Mouse (Mus musculus) neural tube, embryonic 11.5 days (tissue): ENCODE results near the gene Lasp1. TPM values are rescaled to one million over a fixed set of nuclear protein-coding genes. Genes with fewer than 3 reads are reported as not detected.
A peak's percentile ranks its signal among the peaks of the same experiment; 100 is the strongest.

Experiments used
- ATAC-seq: fragments of 200-750 bp; cut with Nextera tagmentation; 2 replicates; pipeline ENCODE4 v1.8.0; 2017; ENCODE audit warnings: moderate number of reproducible peaks, mild to moderate bottlenecking, moderate TSS enrichment, moderate library complexity; ENCODE audit not compliant: insufficient read depth, low FRiP score, low TSS enrichment
- DNase-seq: peaks from one replicate; pipeline ENCODE4 v3.0.0-alpha.2; 2015; ENCODE audit warnings: low spot score
- H3K27ac ChIP-seq: fragments of 300-500 bp; sonication (generic); 2 replicates; pipeline ENCODE4 v1.5.1; 2014; ENCODE audit warnings: low read depth, mild to moderate bottlenecking, low read length
- H3K27me3 ChIP-seq: fragments of 300-500 bp; sonication (generic); 2 replicates; pipeline ENCODE4 v1.6.1; 2014; ENCODE audit warnings: mild to moderate bottlenecking, low read length, mixed read lengths; ENCODE audit not compliant: control insufficient read depth, insufficient read depth
- H3K36me3 ChIP-seq: fragments of 300-500 bp; sonication (generic); 2 replicates; pipeline ENCODE4 v1.6.1; 2014; ENCODE audit warnings: mild to moderate bottlenecking, low read length, moderate library complexity, mixed read lengths; ENCODE audit not compliant: control insufficient read depth, insufficient read depth
- H3K4me1 ChIP-seq: fragments of 300-500 bp; sonication (generic); 2 replicates; pipeline ENCODE4 v1.6.1; 2014; ENCODE audit warnings: low read length, mixed read lengths; ENCODE audit not compliant: control insufficient read depth, insufficient read depth
- H3K4me2 ChIP-seq: fragments of 300-500 bp; sonication (generic); 2 replicates; pipeline ENCODE4 v1.6.1; 2014; ENCODE audit warnings: low read depth, mild to moderate bottlenecking, moderate library complexity
- H3K4me3 ChIP-seq: fragments of 300-500 bp; sonication (generic); 2 replicates; pipeline ENCODE4 v1.5.1; 2014; ENCODE audit warnings: low read depth, low read length
- H3K9ac ChIP-seq: fragments of 300-500 bp; sonication (generic); 2 replicates; pipeline ENCODE4 v1.6.1; 2014; ENCODE audit warnings: mild to moderate bottlenecking, low read length
- H3K9me3 ChIP-seq: fragments of 300-500 bp; sonication (generic); 2 replicates; pipeline ENCODE4 v1.6.1; 2016; ENCODE audit warnings: low read length; ENCODE audit not compliant: control insufficient read depth
- WGBS: fragments of 180-500 bp; shearing (Covaris S2); extraction: QIAGEN DNeasy Blood & Tissue Kit; methylation state at CpG from one replicate; pipeline ENCODE4 v1.1.7; 2014; 5-methylcytosine and 5-hydroxymethylcytosine counted together
- polyA plus RNA-seq: library from polyadenylated mRNA; unstranded; fragments of >200 nt; fragmentation: Nextera tagmentation; extraction: Ambion mirVana; gene quantifications from 2 replicates; pipeline ENCODE4 v1.2.1, GENCODE M21; 2014

The Lasp1 gene
- polyA plus RNA-seq, 1 experiment from 2014 or later, result 73.1 TPM

DNA sequence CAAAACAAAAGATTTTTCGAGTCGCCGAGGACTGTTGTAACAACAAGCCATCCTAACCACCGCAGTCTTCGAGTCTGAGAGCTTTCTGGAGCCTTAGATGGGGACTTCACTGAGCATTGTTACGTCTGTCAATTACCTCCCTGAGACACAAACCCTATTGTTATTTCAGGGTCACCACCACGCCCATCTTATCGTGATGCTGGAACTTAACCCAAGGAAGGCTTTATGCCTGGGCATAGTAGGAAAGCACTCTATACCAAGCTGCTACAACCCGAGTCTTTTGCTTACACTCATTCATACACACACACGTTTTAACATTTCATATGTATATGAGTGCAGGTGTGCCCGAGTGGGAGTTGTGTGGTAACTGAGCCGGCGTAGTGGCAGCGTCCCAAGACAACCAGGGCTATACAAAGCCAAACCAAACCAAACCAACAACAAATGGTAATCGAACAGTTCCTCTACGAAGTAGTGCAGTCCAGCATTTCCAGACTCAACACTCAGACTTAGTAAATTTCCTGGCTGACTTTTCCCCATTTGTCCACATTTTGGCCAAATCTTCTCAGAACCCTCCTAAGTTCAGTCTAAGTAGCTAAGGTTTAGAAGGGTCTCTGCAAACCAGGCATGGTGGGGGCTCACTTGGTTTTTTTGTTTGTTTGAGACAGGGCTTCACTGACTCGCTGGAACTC lies 22.8 kb upstream of the Lasp1 start, which contains the start of gene 1700001P01Rik:
1700001P01Rik (minus strand) TSS at position 111 of the 689 bp plus-strand sequence.
- WGBS, result 51% methylated on average over 17 of the region's 17 CpGs
- DNase-seq (no peak), ATAC-seq (no peak)
- Histone ChIP-seq H3K9ac (no peak within 1 kb of the TSS), H3K27ac (no peak within 1 kb of the TSS), H3K4me1 (peaks cover 12% of the 10 kb centered on the region), H3K9me3 (no peaks in the 10 kb centered on the region), H3K4me2 (no peak within 1 kb of the TSS), H3K27me3 (no peaks in the 10 kb centered on the region), H3K4me3 (no peak within 1 kb of the TSS), H3K36me3 (peaks cover 31% of the 10 kb centered on the region)

DNA sequence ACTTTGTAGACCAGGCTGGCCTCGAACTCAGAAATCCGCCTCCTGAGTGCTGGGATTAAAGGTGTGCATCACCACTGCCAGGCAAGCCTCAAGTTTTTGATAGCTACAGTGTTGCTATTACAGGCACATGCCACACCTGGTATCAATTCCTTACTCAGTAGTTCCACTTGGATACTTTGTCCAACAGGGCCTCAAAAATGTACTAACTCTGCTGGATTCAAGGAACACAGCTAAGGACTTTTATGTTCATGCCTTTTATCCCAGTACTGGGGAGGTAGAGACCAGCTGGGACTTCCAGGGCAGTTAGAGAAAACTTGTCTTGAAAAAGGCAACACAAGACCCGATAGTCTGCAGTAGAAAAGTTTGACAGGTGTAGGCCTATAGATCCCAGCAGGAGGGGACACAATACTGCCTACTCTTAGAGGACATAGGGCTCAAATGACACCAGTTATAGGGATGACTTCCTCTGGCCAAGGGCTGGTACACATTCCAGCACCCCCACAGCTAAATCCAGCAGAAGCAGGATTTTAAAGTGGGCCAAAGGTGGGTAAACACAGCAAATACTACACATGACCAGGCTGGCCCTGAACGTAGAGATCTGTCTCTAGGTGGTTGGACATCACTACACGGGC lies 22.2 kb upstream of the Lasp1 start:
- Histone ChIP-seq H3K9me3 (no peaks in the 10 kb centered on the region), H3K4me3 (no peak overlapping the region), H3K4me1 (peaks cover 15% of the 10 kb centered on the region), H3K4me2 (no peak overlapping the region), H3K9ac (no peak overlapping the region), H3K36me3 (peaks cover 31% of the 10 kb centered on the region), H3K27ac (no peak overlapping the region), H3K27me3 (no peaks in the 10 kb centered on the region)
- 58% methylated on average over 5 of the region's 5 CpGs for WGBS
- DNase-seq (no peak), ATAC-seq (no peak)

DNA sequence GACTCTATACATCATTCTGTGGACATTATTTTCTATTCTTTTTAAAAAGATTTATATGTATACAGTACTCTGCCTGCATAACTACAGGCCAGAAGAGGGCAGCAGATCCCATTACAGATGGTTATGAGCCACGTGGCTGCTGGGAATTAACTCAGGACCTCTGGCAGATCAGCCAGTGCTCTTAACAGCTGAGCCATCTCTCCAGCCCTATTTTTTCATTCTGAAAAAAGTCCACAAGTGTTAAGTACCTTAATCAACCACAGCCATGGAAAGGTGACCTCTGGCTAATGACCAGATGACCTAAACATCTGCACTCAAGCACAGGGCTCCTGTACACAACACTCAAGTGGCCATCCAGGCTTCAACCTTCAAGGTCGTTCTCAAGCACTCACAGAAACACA lies 21.7 kb upstream of the Lasp1 start:
- peak; percentile 48 for DNase-seq
- no peak overlapping the region for H3K9ac ChIP-seq
- H3K4me1 ChIP-seq, result peaks cover 15% of the 10 kb centered on the region
- H3K27me3 ChIP-seq, result no peaks in the 10 kb centered on the region
- WGBS, result 47% methylated on average over 2 of the region's 2 CpGs
- H3K4me3 ChIP-seq, result no peak overlapping the region
- H3K36me3 ChIP-seq, result peaks cover 31% of the 10 kb centered on the region
- H3K4me2 ChIP-seq, result no peak overlapping the region
- H3K9me3 ChIP-seq, result no peaks in the 10 kb centered on the region
- ATAC-seq, result no peak
- H3K27ac ChIP-seq, result no peak overlapping the region

DNA sequence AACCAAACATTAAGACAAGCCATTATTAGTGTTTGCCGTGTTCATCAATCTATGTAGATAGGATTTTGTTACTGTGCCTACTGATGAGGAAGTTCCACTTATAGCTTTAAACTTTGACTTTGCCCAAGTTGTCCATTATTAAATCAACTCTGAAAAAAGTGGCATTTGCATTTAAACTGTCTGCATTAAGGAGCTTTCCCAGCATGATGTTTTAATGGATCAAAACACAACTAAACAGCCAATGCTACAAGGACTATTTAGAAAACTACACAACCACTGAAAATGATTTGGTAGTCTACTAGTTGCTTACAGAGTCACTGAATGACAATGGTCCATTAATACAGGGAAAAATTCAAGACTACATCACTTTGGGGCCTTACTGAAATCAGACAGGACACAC lies 19.9 kb upstream of the Lasp1 start:
- no peak for DNase-seq
- H3K36me3 ChIP-seq, result peaks cover 31% of the 10 kb centered on the region
- H3K9ac ChIP-seq, result no peak overlapping the region
- 98% methylated on average over 1 of the region's 1 CpGs for WGBS
- H3K27ac ChIP-seq, result no peak overlapping the region
- ATAC-seq, result no peak
- peaks cover 15% of the 10 kb centered on the region for H3K4me1 ChIP-seq
- no peak overlapping the region for H3K4me2 ChIP-seq
- no peak overlapping the region for H3K4me3 ChIP-seq
- no peaks in the 10 kb centered on the region for H3K27me3 ChIP-seq
- H3K9me3 ChIP-seq, result no peaks in the 10 kb centered on the region

DNA sequence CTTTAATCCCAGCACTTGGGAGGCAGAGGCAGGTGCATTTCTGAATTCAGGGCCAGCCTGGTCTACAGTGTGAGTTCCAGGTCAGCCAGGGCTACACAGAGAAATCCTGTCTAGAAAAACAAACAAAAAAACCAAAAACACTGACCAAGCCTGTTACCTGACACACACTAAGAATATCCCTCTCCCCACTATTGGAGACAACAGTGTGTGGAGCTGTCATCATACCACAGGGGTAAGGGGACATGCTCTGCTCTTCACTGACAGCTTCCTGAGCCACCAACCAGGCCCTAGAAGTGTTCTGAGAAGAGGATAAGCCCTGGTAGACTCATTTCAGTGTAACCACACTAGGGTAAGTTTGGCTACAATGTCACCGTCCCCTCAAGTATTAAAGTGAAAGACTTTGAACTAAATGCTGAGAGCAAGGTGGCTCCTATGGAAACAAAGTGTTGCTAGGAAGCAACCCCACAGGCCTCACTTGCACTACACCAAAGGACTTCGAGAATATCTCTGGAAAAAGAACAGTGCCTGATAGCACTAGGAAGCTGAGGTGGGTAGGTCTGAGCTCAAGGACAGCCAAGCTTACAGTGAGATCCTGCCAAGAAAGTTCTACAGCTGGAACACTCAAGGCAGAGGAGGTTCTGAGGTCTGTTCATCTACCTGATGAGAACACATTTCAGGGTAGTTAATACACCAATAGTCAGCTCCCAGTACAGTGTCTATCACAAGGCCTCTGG lies 18.7 kb upstream of the Lasp1 start:
- Histone ChIP-seq H3K4me2 (peak overlapping the region; percentile 87), H3K9ac (no peak overlapping the region), H3K4me3 (peak overlapping the region; percentile 96), H3K36me3 (peaks cover 31% of the 10 kb centered on the region), H3K9me3 (no peaks in the 10 kb centered on the region), H3K4me1 (peaks cover 15% of the 10 kb centered on the region), H3K27ac (no peak overlapping the region), H3K27me3 (no peaks in the 10 kb centered on the region)
- ATAC-seq, result no peak
- no peak for DNase-seq
- WGBS, result 84% methylated on average over 2 of the region's 2 CpGs

DNA sequence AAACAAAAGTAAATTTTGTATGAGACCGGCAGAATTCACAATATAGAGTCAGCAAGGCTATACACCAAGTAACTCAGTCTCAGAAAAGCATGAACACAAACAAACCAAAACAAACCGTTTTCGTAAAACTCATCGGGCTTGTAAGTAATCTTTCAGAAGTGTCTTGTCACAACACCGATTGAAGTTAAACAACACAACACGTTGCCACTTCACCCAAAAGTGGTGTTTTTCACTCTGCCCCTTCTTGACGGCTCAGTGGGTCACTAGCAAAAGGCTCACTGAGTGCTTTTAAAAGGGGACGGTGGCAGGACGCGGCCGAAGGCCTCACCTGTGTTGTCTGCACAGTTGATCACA lies 17.3 kb upstream of the Lasp1 start:
- peaks cover 31% of the 10 kb centered on the region for H3K36me3 ChIP-seq
- DNase-seq, result no peak
- H3K27me3 ChIP-seq, result no peaks in the 10 kb centered on the region
- H3K9ac ChIP-seq, result peak overlapping the region; percentile 98
- peaks cover 12% of the 10 kb centered on the region for H3K4me1 ChIP-seq
- peak overlapping the region; percentile 87 for H3K4me2 ChIP-seq
- peak overlapping the region; percentile 94 for H3K27ac ChIP-seq
- H3K9me3 ChIP-seq, result no peaks in the 10 kb centered on the region
- WGBS, result 3% methylated on average over 11 of the region's 11 CpGs
- no peak for ATAC-seq
- H3K4me3 ChIP-seq, result peak overlapping the region; percentile 96

DNA sequence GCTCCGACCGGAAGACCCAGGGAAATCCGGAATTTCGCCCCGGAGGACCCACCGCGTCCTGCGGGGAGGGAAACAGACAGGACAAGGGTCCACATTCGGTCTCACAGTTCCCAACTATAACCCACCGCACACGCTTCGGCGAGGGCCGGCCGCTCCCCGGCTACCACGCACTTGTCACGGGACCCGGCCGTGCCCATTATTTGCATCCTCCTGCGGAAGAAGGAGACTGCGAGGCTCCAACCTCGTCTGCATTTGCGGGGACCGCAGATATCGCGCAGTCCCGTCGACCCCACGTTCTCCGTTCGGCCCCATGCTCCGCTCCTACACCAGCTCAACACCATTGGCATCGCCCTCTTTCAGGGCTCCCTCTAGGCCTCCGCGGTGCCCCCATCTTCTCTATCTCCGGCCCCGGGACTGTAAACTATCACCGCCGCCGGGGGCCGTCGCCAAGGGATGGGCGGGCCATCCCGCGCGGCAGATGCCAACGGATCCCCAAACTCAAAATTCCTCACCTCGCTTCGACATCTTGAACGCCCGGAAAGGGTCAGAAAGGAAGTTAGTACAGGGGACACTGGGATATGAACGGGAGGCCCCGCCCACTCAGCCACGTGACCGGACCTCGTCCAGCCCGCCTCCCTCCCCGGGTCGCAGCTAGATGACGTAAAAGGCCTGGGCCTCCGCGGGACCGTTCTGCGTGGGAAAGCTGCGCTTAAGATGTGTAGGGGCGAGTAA lies 16.8 kb upstream of the Lasp1 start, which contains the start of gene Rpl23:
Rpl23 (minus strand) TSS at position 606 of the 732 bp plus-strand sequence.
- Histone ChIP-seq H3K27ac (peak within 1 kb of the TSS; percentile 94), H3K9me3 (no peaks in the 10 kb centered on the region), H3K27me3 (no peaks in the 10 kb centered on the region), H3K4me1 (peaks cover 12% of the 10 kb centered on the region), H3K4me2 (peak within 1 kb of the TSS; percentile 87), H3K9ac (peak within 1 kb of the TSS; percentile 98), H3K4me3 (peak within 1 kb of the TSS; percentile 96), H3K36me3 (peaks cover 27% of the 10 kb centered on the region)
- WGBS, result under 1% methylated on average over 67 of the region's 67 CpGs
- peak; percentile 99 for DNase-seq
- ATAC-seq, result peak; percentile 93

DNA sequence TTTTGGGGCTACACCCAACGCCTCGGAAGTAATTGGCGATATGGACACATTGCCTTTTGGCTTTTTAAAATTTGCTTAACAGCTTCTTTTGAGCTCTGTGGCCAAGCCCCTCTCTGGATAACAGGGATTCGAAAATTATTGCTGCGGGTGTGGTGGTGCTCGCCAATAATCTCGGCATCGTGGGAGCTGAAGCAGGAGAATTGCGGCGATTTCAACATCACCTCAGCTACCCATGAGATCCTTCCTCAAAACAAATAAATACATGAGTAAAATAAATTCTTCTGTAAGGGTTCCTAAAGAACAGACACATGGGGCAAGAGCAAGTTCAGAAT lies 16.3 kb upstream of the Lasp1 start:
- peak overlapping the region; percentile 96 for H3K4me3 ChIP-seq
- DNase-seq (no peak), ATAC-seq (no peak; the same call in 1 of the 2 replicates)
- H3K27ac ChIP-seq, result no peak overlapping the region
- H3K9me3 ChIP-seq, result no peaks in the 10 kb centered on the region
- H3K9ac ChIP-seq, result peak overlapping the region; percentile 66
- H3K4me2 ChIP-seq, result peak overlapping the region; percentile 87
- H3K36me3 ChIP-seq, result peaks cover 23% of the 10 kb centered on the region
- H3K27me3 ChIP-seq, result no peaks in the 10 kb centered on the region
- H3K4me1 ChIP-seq, result peaks cover 12% of the 10 kb centered on the region
- WGBS, result under 1% methylated on average over 10 of the region's 10 CpGs
